In the genomic region with DNA sequence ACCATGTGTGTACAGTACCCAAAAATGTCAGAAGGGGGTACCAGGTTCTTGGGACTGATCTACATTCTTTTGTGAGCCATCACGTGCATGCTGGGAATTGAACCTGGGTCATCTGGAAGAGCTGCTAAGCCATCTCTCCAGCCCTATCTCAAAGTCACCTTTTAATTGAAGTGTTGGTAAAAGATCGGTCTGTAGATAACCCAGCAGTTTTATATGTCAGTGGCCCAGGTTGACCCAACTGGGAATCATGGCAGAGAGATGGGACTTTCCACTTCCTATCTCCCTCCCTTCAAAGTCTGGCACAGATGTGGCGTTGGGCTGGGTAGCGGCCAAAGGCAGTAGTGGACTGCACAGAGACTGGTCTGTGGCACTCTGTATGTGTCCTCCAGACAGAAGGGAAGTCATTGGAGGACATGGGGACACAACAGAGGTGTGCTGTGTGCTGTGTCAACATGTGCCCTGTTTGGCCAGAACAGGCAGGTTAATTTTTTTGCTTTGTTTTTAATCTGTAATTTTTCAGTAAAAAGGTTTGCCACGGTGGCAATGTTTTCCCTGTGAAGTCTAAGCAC, we compare ENCODE assay signal across 12 mouse cellular contexts. TPM values are rescaled to one million over a fixed set of nuclear protein-coding genes. Genes with fewer than 3 reads are reported as not detected.
DNase-seq lines count a peak whose midpoint lies in the region; ATAC-seq and TF ChIP-seq lines count a peak whose summit lies in the region.
"Had no signal": no experiment of that assay in that cellular context is flagged by ENCODE, and none has a peak within 500 bp of the region (broad histone marks: within the 10 kb centered on the region; RNA-seq: fewer than 3 reads in every experiment).

No protein-coding gene starts in this region.

- no peak overlapping the region for H3K4me2 ChIP-seq in embryonic facial prominence, embryonic 14.5 days (ENCODE audit: low read depth, low read length)
- H3K4me2 ChIP-seq in limb, embryonic 12.5 days: no peak overlapping the region

- H3K4me1 ChIP-seq in embryonic facial prominence, embryonic 14.5 days (ENCODE audit: control insufficient read depth, insufficient read depth, low read length): peaks cover 67% of the 10 kb centered on the region
- peaks cover 61% of the 10 kb centered on the region for H3K4me1 ChIP-seq in limb, embryonic 12.5 days (replicated peaks)

- H3K27me3 ChIP-seq in embryonic facial prominence, embryonic 14.5 days (replicated peaks; ENCODE audit: control insufficient read depth, insufficient read depth, low read length): no peaks in the 10 kb centered on the region
- no peaks in the 10 kb centered on the region for H3K27me3 ChIP-seq in limb, embryonic 12.5 days

- no peak for TF ChIP-seq CTCF in gastrocnemius, adult 2 months (IDR thresholded peaks at IDR 0.05)

- H3K36me3 ChIP-seq in embryonic facial prominence, embryonic 14.5 days (ENCODE audit: control insufficient read depth, insufficient read depth, low read length): no peaks in the 10 kb centered on the region
- no peaks in the 10 kb centered on the region for H3K36me3 ChIP-seq in limb, embryonic 12.5 days

- DNase-seq in gastrocnemius, adult 2 months: peak; percentile 37
- no peak for DNase-seq in gastrocnemius, postnatal 25 days
- DNase-seq in left cerebral cortex, postnatal 4 days: peak; percentile 29
- DNase-seq in left cerebral cortex, postnatal 36 days (ENCODE audit: low spot score in 2 of 2): no peak
- no peak for DNase-seq in embryonic facial prominence, embryonic 14.5 days (ENCODE audit: low spot score)
- no peak for DNase-seq in spleen, adult 12 weeks (ENCODE audit: low spot score)
- DNase-seq in left cerebral cortex, adult 18-20 months (ENCODE audit: low spot score in 2 of 2): no peak
- DNase-seq: embryo, embryonic 11 days; kidney, postnatal 14 days; liver; lung, postnatal 36 days had no signal

- no peak overlapping the region for H3K27ac ChIP-seq in gastrocnemius, adult 2 months
- peak overlapping the region; percentile 80; the same call in 1 of the 2 replicates for H3K27ac ChIP-seq in embryonic facial prominence, embryonic 14.5 days (replicated peaks; ENCODE audit: low read depth, low read length)
- peak overlapping the region; percentile 35; the same call in 1 of the 2 replicates for H3K27ac ChIP-seq in limb, embryonic 12.5 days

- WGBS in embryonic facial prominence, embryonic 14.5 days: 89% methylated on average over 5 of the region's 5 CpGs
- WGBS in limb, embryonic 12.5 days: 92% methylated on average over 5 of the region's 5 CpGs

- no peak for ATAC-seq in embryonic facial prominence, embryonic 14.5 days (ENCODE audit: low read depth)
- no peak for ATAC-seq in limb, embryonic 12.5 days (ENCODE audit: insufficient number of reproducible peaks, insufficient read depth, low FRiP score, low TSS enrichment, low read depth)

- no peaks in the 10 kb centered on the region for H3K9me3 ChIP-seq in embryonic facial prominence, embryonic 14.5 days (ENCODE audit: control insufficient read depth, low read length)
- H3K9me3 ChIP-seq in limb, embryonic 12.5 days: no peaks in the 10 kb centered on the region

- intact Hi-C loops in gastrocnemius, adult 2 months (cut with DNase I): no loop called here
- intact Hi-C loops in left cerebral cortex, postnatal 4 days (cut with DNase I): no loop called here
- intact Hi-C loops in left cerebral cortex, postnatal 36 days (cut with DNase I): loop anchor here (5.0 kb wide), 1 partner anchor 36 kb away; no protein-coding TSS in a partner anchor

- H3K4me3 ChIP-seq in gastrocnemius, adult 2 months: no peak overlapping the region
- no peak overlapping the region for H3K4me3 ChIP-seq in embryonic facial prominence, embryonic 14.5 days (ENCODE audit: low read depth, low read length)
- H3K4me3 ChIP-seq in limb, embryonic 12.5 days (replicated peaks): no peak overlapping the region

- no peak overlapping the region for H3K9ac ChIP-seq in embryonic facial prominence, embryonic 14.5 days (ENCODE audit: low read depth, low read length)
- no peak overlapping the region for H3K9ac ChIP-seq in limb, embryonic 12.5 days (replicated peaks)

RNA-seq across cellular contexts. Expression of a gene that starts 38.5 kb away (rescaled TPM):
- total RNA-seq in gastrocnemius, adult 2 months (2021): 1 to 10 TPM; 4.3 to 6.4 TPM
- 1 to 10 TPM; 6.1 to 7.1 TPM for total RNA-seq in gastrocnemius, postnatal 25 days (2021)
- 100 to 1,000 TPM; 112 to 114 TPM for total RNA-seq in left cerebral cortex, postnatal 4 days (2021)
- 100 to 1,000 TPM; 107 to 115 TPM for total RNA-seq in left cerebral cortex, postnatal 36 days (2021)
- 14.2 and 14.5 TPM in 2 replicates for polyA plus RNA-seq in embryonic facial prominence, embryonic 14.5 days (2014; fragmentation: Nextera tagmentation; extraction: Ambion mirVana)
- 8.2 and 8.5 TPM in 2 replicates for polyA plus RNA-seq in limb, embryonic 12.5 days (2016; fragmentation: Nextera tagmentation; extraction: Ambion mirVana)
- total RNA-seq in left cerebral cortex, adult 18-20 months (2021): 10 to 100 TPM; 87.3 to 92.1 TPM

Comparison
In these comparisons a context has a peak if more than half of its experiments do, and no peak if none do; other contexts are left out.
1. DNase-seq: peak in gastrocnemius, adult 2 months (single experiment) and left cerebral cortex, postnatal 4 days (single experiment); none in gastrocnemius, postnatal 25 days (single experiment), left cerebral cortex, postnatal 36 days (0 of 2), embryonic facial prominence, embryonic 14.5 days (single experiment), spleen, adult 12 weeks (single experiment) and left cerebral cortex, adult 18-20 months (0 of 2).
2. RNA of a gene that starts 38.5 kb away (total RNA-seq): 107 to 115 TPM in left cerebral cortex, postnatal 36 days, 112 to 114 TPM in left cerebral cortex, postnatal 4 days and 87.3 to 92.1 TPM in left cerebral cortex, adult 18-20 months; 6.1 to 7.1 TPM in gastrocnemius, postnatal 25 days and 4.3 to 6.4 TPM in gastrocnemius, adult 2 months; every median in the first group is over 10 times any median in the second.